Comparison of ENCODE assay signal across 16 mouse cellular contexts in genomic region chr11:95393500-95393816, GRCm38 (mm10). TPM values are rescaled to one million over a fixed set of nuclear protein-coding genes. Genes with fewer than 3 reads are reported as not detected.
DNase-seq lines count a peak whose midpoint lies in the region; ATAC-seq and TF ChIP-seq lines count a peak whose summit lies in the region.
"Had no signal": no experiment of that assay in that cellular context is flagged by ENCODE, and none has a peak within 500 bp of the region (broad histone marks: within the 10 kb centered on the region; RNA-seq: fewer than 3 reads in every experiment).

No protein-coding gene starts in this region.

- 34% methylated on average over 5 of the region's 5 CpGs for WGBS in forebrain, embryonic 15.5 days
- whole genome bisulfite sequencing in stomach, embryonic 16.5 days, result 32% methylated on average over 5 of the region's 5 CpGs
- 31% methylated on average over 5 of the region's 5 CpGs for WGBS in midbrain, embryonic 10.5 days

- no peak overlapping the region for H3K4me2 ChIP-seq in forebrain, embryonic 15.5 days (replicated peaks)
- no peak overlapping the region for H3K4me2 ChIP-seq in stomach, embryonic 16.5 days (ENCODE audit: low read depth, low read length)
- H3K4me2 ChIP-seq: heart, embryonic 12.5 days; neural tube, embryonic 12.5 days had no signal

- H3K4me1 ChIP-seq in forebrain, embryonic 15.5 days, result peaks cover 30% of the 10 kb centered on the region
- H3K4me1 ChIP-seq in stomach, embryonic 16.5 days (ENCODE audit: control insufficient read depth, insufficient read depth, low read length), result peaks cover 3% of the 10 kb centered on the region; the same call in 1 of the 2 replicates
- H3K4me1 ChIP-seq in midbrain, embryonic 10.5 days, result peaks cover 22% of the 10 kb centered on the region
- H3K4me1 ChIP-seq: heart, embryonic 12.5 days had no signal

- no peak for TF ChIP-seq CTCF in left cerebral cortex, adult 2 months (IDR thresholded peaks at IDR 0.05)

- H3K36me3 ChIP-seq in forebrain, embryonic 15.5 days, result peaks cover 20% of the 10 kb centered on the region
- 0 out of 2 replicates have a peak, but pooled peaks cover 2% of the 10 kb centered on the region for H3K36me3 ChIP-seq in stomach, embryonic 16.5 days (ENCODE audit: control insufficient read depth, insufficient read depth, low read length)
- peaks cover 41% of the 10 kb centered on the region for H3K36me3 ChIP-seq in midbrain, embryonic 10.5 days

- no peak for ATAC-seq in forebrain, embryonic 15.5 days (replicated peaks)
- ATAC-seq in stomach, embryonic 16.5 days (ENCODE audit: insufficient read depth, low FRiP score), result no peak; the same call in 1 of the 2 replicates

- no peaks in the 10 kb centered on the region for H3K27me3 ChIP-seq in forebrain, embryonic 15.5 days
- H3K27me3 ChIP-seq in stomach, embryonic 16.5 days (ENCODE audit: control insufficient read depth, insufficient read depth, low read length), result no peaks in the 10 kb centered on the region
- H3K27me3 ChIP-seq in midbrain, embryonic 10.5 days (ENCODE audit: low read depth, poor library complexity, severe bottlenecking), result no peaks in the 10 kb centered on the region; the same call in 1 of the 2 replicates
- H3K27me3 ChIP-seq: heart, embryonic 12.5 days; neural tube, embryonic 12.5 days had no signal

- peak; percentile 36 for DNase-seq in embryo, embryonic 11 days
- DNase-seq in embryo, embryonic 9.5 days (ENCODE audit: extremely low spot score), result no peak
- no peak for DNase-seq in left cerebral cortex, adult 2 months (ENCODE audit: extremely low spot score in 1 of 2, low spot score in 2 of 2)
- DNase-seq in left cerebral cortex, postnatal 36 days (ENCODE audit: low spot score in 2 of 2), result no peak
- DNase-seq in yolk sac, embryonic 10.5 days (ENCODE audit: low spot score), result no peak
- DNase-seq in midbrain, embryonic 10.5 days (ENCODE audit: low spot score), result no peak
- DNase-seq: B cell, adult 2 months; gastrocnemius, postnatal 14 days; kidney, postnatal 14 days; liver; spleen, adult 18-20 months had no signal

- H3K9ac ChIP-seq in forebrain, embryonic 15.5 days (replicated peaks), result no peak overlapping the region
- 0 out of 2 replicates have a peak overlapping the region, but pooled peaks have one; percentile 18 for H3K9ac ChIP-seq in stomach, embryonic 16.5 days (ENCODE audit: low read length)
- H3K9ac ChIP-seq: heart, embryonic 12.5 days; neural tube, embryonic 12.5 days had no signal

- H3K9me3 ChIP-seq in forebrain, embryonic 15.5 days, result no peaks in the 10 kb centered on the region
- H3K9me3 ChIP-seq in stomach, embryonic 16.5 days (replicated peaks; ENCODE audit: control insufficient read depth, low read length), result no peaks in the 10 kb centered on the region
- H3K9me3 ChIP-seq in midbrain, embryonic 10.5 days (replicated peaks), result no peaks in the 10 kb centered on the region
- H3K9me3 ChIP-seq: heart, embryonic 12.5 days; neural tube, embryonic 12.5 days had no signal

- H3K4me3 ChIP-seq in left cerebral cortex, adult 2 months, result no peak overlapping the region
- H3K4me3 ChIP-seq in forebrain, embryonic 15.5 days, result no peak overlapping the region
- H3K4me3 ChIP-seq in stomach, embryonic 16.5 days (replicated peaks; ENCODE audit: low read length), result no peak overlapping the region
- H3K4me3 ChIP-seq in midbrain, embryonic 10.5 days, result no peak overlapping the region
- H3K4me3 ChIP-seq: erythroblast, embryonic 14.5 days; heart, embryonic 12.5 days; neural tube, embryonic 12.5 days had no signal

- intact Hi-C loops in left cerebral cortex, adult 2 months (cut with DNase I), result no loop called here
- intact Hi-C loops in left cerebral cortex, postnatal 36 days (cut with DNase I), result loop anchor here (10.0 kb wide), 1 partner anchor 271 kb away; the partner anchor contains the start of gene Phb

- peak overlapping the region; percentile 33; the same call in 1 of the 2 replicates for H3K27ac ChIP-seq in left cerebral cortex, adult 2 months
- peak overlapping the region; percentile 80; the same call in 1 of the 2 replicates for H3K27ac ChIP-seq in forebrain, embryonic 15.5 days (replicated peaks)
- peak overlapping the region; percentile 70 for H3K27ac ChIP-seq in stomach, embryonic 16.5 days (ENCODE audit: low read length)
- H3K27ac ChIP-seq in midbrain, embryonic 10.5 days (replicated peaks), result no peak overlapping the region
- H3K27ac ChIP-seq: neural tube, embryonic 12.5 days had no signal

RNA-seq across cellular contexts. Expression of gene Slc35b1, which starts 9.0 kb away (rescaled TPM):
- total RNA-seq in left cerebral cortex, adult 2 months (2021), result 10 to 100 TPM; 55.8 to 61.9 TPM
- total RNA-seq in left cerebral cortex, postnatal 36 days (2021), result 10 to 100 TPM; 64.1 to 66.7 TPM
- 150 and 155 TPM in 2 replicates for polyA plus RNA-seq in forebrain, embryonic 15.5 days (2015; fragmentation: Nextera tagmentation; extraction: Ambion mirVana)
- 91.7 and 98.9 TPM in 2 replicates for polyA plus RNA-seq in stomach, embryonic 16.5 days (2015; fragmentation: Nextera tagmentation; extraction: Ambion mirVana)
- polyA plus RNA-seq in midbrain, embryonic 10.5 days (2016; fragmentation: Nextera tagmentation; extraction: Ambion mirVana), result 123 and 131 TPM in 2 replicates

RNA-seq across cellular contexts. Expression of gene Spop, which starts 20.4 kb away (rescaled TPM):
- 100 to 1,000 TPM; 178 to 187 TPM for total RNA-seq in left cerebral cortex, adult 2 months (2021)
- 100 to 1,000 TPM; 173 to 187 TPM for total RNA-seq in left cerebral cortex, postnatal 36 days (2021)
- polyA plus RNA-seq in forebrain, embryonic 15.5 days (2015; fragmentation: Nextera tagmentation; extraction: Ambion mirVana), result 221 and 226 TPM in 2 replicates
- polyA plus RNA-seq in stomach, embryonic 16.5 days (2015; fragmentation: Nextera tagmentation; extraction: Ambion mirVana), result 155 and 171 TPM in 2 replicates
- 170 and 198 TPM in 2 replicates for polyA plus RNA-seq in midbrain, embryonic 10.5 days (2016; fragmentation: Nextera tagmentation; extraction: Ambion mirVana)

RNA-seq across cellular contexts. Expression of gene Fam117a, which starts 56.6 kb away (rescaled TPM):
- 1 to 10 TPM; 3.0 to 3.6 TPM for total RNA-seq in left cerebral cortex, adult 2 months (2021)
- total RNA-seq in left cerebral cortex, postnatal 36 days (2021), result 1 to 10 TPM; 3.1 to 5.9 TPM
- 3.0 and 3.5 TPM in 2 replicates for polyA plus RNA-seq in forebrain, embryonic 15.5 days (2015; fragmentation: Nextera tagmentation; extraction: Ambion mirVana)
- 11.6 and 13.9 TPM in 2 replicates for polyA plus RNA-seq in stomach, embryonic 16.5 days (2015; fragmentation: Nextera tagmentation; extraction: Ambion mirVana)
- 6.7 and 7.7 TPM in 2 replicates for polyA plus RNA-seq in midbrain, embryonic 10.5 days (2016; fragmentation: Nextera tagmentation; extraction: Ambion mirVana)
